ENCODE assay signal across 11 mouse cellular contexts in the genomic region with DNA sequence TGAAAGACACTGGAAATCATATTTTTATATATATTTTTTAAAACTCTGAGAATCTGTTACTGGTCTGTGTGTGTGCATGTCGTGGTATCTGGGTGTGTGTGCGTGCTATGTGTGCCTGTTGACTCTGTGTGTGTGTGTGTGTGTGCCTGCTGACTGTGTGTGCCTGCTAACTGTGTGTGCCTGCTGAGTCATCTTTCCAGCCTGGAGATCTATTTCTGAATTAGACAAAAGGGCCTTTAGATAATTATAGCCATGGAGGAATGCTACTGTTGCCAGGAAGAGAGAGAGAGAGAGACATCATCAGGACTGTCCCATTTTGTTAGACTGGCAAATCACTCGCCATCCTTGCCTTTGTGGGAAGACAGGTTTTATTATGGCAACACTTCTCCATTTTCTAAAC.
A peak's percentile ranks its signal among the peaks of the same experiment; 100 is the strongest.
DNase-seq lines count a peak whose midpoint lies in the region; ATAC-seq and TF ChIP-seq lines count a peak whose summit lies in the region.
"Had no signal": no experiment of that assay in that cellular context is flagged by ENCODE, and none has a peak within 500 bp of the region (broad histone marks: within the 10 kb centered on the region; RNA-seq: fewer than 3 reads in every experiment).

No protein-coding gene starts in this region.

- peak; percentile 59 for ATAC-seq in forebrain, postnatal 0 days
- ATAC-seq in inflammation-experienced regulatory T-cells, adult 6 months: no peak
- ATAC-seq in kidney, embryonic 16.5 days (ENCODE audit: low FRiP score, low TSS enrichment): no peak
- ATAC-seq: intestine, embryonic 15.5 days had no signal

- no peaks in the 10 kb centered on the region for H3K27me3 ChIP-seq in forebrain, postnatal 0 days (ENCODE audit: insufficient read depth, low read length)
- H3K27me3 ChIP-seq in forebrain, embryonic 10.5 days (ENCODE audit: poor library complexity, severe bottlenecking): peaks cover 24% of the 10 kb centered on the region
- H3K27me3 ChIP-seq in kidney, embryonic 16.5 days (ENCODE audit: insufficient read depth, low read length): no peaks in the 10 kb centered on the region
- H3K27me3 ChIP-seq: intestine, embryonic 15.5 days had no signal

- H3K4me2 ChIP-seq in forebrain, postnatal 0 days (ENCODE audit: low read depth): no peak overlapping the region
- H3K4me2 ChIP-seq in kidney, embryonic 16.5 days (replicated peaks; ENCODE audit: low read depth, low read length): no peak overlapping the region
- H3K4me2 ChIP-seq: intestine, embryonic 15.5 days had no signal

- 64% methylated on average over 3 of the region's 3 CpGs for WGBS in forebrain, postnatal 0 days
- WGBS in forebrain, embryonic 10.5 days: 93% methylated on average over 3 of the region's 3 CpGs
- WGBS in kidney, embryonic 16.5 days: 71% methylated on average over 3 of the region's 3 CpGs

- DNase-seq in forebrain, postnatal 0 days: peak; percentile 39
- DNase-seq in forebrain, embryonic 10.5 days (ENCODE audit: extremely low spot score, low spot score): no peak
- peak; percentile 62 for DNase-seq in 416B (ENCODE audit: low read depth)
- DNase-seq in frontal cortex, postnatal 14 days (ENCODE audit: low spot score in 2 of 2): peak; percentile 13 to 20
- DNase-seq in left cerebral cortex, postnatal 36 days (ENCODE audit: low spot score in 2 of 2): peak; percentile 23 to 32
- no peak for DNase-seq in embryo, embryonic 9.5 days (ENCODE audit: extremely low spot score)

- H3K4me1 ChIP-seq in forebrain, postnatal 0 days (ENCODE audit: insufficient read depth): peaks cover 4% of the 10 kb centered on the region; the same call in 1 of the 2 replicates
- no peaks in the 10 kb centered on the region for H3K4me1 ChIP-seq in forebrain, embryonic 10.5 days
- H3K4me1 ChIP-seq in kidney, embryonic 16.5 days (ENCODE audit: insufficient read depth, low read length): peaks cover 10% of the 10 kb centered on the region; the same call in 1 of the 2 replicates

- intact Hi-C loops in left cerebral cortex, postnatal 36 days (cut with DNase I): loop anchor here (5.0 kb wide), 1 partner anchor 43 kb away; no protein-coding TSS in a partner anchor

- H3K9me3 ChIP-seq in forebrain, postnatal 0 days (ENCODE audit: low read length): no peaks in the 10 kb centered on the region
- peaks cover 10% of the 10 kb centered on the region for H3K9me3 ChIP-seq in forebrain, embryonic 10.5 days
- peaks cover 7% of the 10 kb centered on the region; the same call in 1 of the 2 replicates for H3K9me3 ChIP-seq in kidney, embryonic 16.5 days (ENCODE audit: low read length)
- H3K9me3 ChIP-seq: intestine, embryonic 15.5 days had no signal

- H3K36me3 ChIP-seq in forebrain, postnatal 0 days (ENCODE audit: insufficient read depth): no peaks in the 10 kb centered on the region
- H3K36me3 ChIP-seq in forebrain, embryonic 10.5 days (replicated peaks): no peaks in the 10 kb centered on the region
- H3K36me3 ChIP-seq in kidney, embryonic 16.5 days (ENCODE audit: insufficient read depth, low read length): no peaks in the 10 kb centered on the region
- H3K36me3 ChIP-seq: intestine, embryonic 15.5 days had no signal

- no peak for TF ChIP-seq CTCF in forebrain, postnatal 0 days (IDR thresholded peaks at IDR 0.05; ENCODE audit: low read depth)

- no peak overlapping the region for H3K4me3 ChIP-seq in forebrain, postnatal 0 days (ENCODE audit: low read depth, low read length)
- H3K4me3 ChIP-seq in forebrain, embryonic 10.5 days: no peak overlapping the region
- H3K4me3 ChIP-seq in kidney, embryonic 16.5 days (ENCODE audit: low read length): no peak overlapping the region
- H3K4me3 ChIP-seq: erythroblast, embryonic 14.5 days; intestine, embryonic 15.5 days had no signal

- H3K27ac ChIP-seq in forebrain, postnatal 0 days (ENCODE audit: low read depth, low read length): no peak overlapping the region
- no peak overlapping the region for H3K27ac ChIP-seq in forebrain, embryonic 10.5 days
- no peak overlapping the region for H3K27ac ChIP-seq in kidney, embryonic 16.5 days (ENCODE audit: low read length)
- H3K27ac ChIP-seq: intestine, embryonic 15.5 days; liver, embryonic 14.5 days had no signal

- H3K9ac ChIP-seq in forebrain, postnatal 0 days: no peak overlapping the region
- H3K9ac ChIP-seq in kidney, embryonic 16.5 days (replicated peaks; ENCODE audit: low read length): no peak overlapping the region
- H3K9ac ChIP-seq: intestine, embryonic 15.5 days; liver, embryonic 14.5 days had no signal

Comparison
In these comparisons a context has a peak if more than half of its experiments do, and no peak if none do; other contexts are left out.
1. DNase-seq: peak in forebrain, postnatal 0 days (single experiment), 416B (single experiment), frontal cortex, postnatal 14 days (2 of 2) and left cerebral cortex, postnatal 36 days (2 of 2); none in forebrain, embryonic 10.5 days (single experiment) and embryo, embryonic 9.5 days (single experiment).